Mouse (Mus musculus) gastrocnemius, adult 2 months (tissue): ENCODE results near the gene Calhm2. TPM values are rescaled to one million over a fixed set of nuclear protein-coding genes. Genes with fewer than 3 reads are reported as not detected.
"Not testable (repeated sequence)": the region's sequence is repeated elsewhere in the genome, so short reads cannot be mapped to it uniquely, and the experiment has no call there.

Experiments used
- DNase-seq: peaks from one replicate; pipeline ENCODE4 v3.0.0; 2022
- H3K27ac ChIP-seq: fragments of 200-600 bp; 2 replicates; pipeline ENCODE4 v1.8.1; 2022; ENCODE audit warnings: mild to moderate bottlenecking
- H3K4me3 ChIP-seq: fragments of 200-600 bp; 2 replicates; pipeline ENCODE4 v1.8.1; 2022; ENCODE audit warnings: mild to moderate bottlenecking, moderate library complexity
- CTCF ChIP-seq: fragments of 200-600 bp; IDR thresholded peaks from 2 replicates; pipeline ENCODE4 v1.8.1; 2022; ENCODE audit warnings: antibody characterized with exemption, mild to moderate bottlenecking, moderate library complexity
- intact Hi-C: fragments of 180-260 bp; cut with DNase I; formaldehyde crosslinking; loops from one replicate; pipeline ENCODE4 v1.15.1; 2025
- total RNA-seq, 2 experiments: library from RNA; stranded (reverse); gene quantifications; 2 replicates each; pipeline ENCODE4 v1.2.3; 2021

Gene Calhm2
- total RNA-seq, 2 experiments from 2014 or later: 1.6 to 2.3 TPM

DNA sequence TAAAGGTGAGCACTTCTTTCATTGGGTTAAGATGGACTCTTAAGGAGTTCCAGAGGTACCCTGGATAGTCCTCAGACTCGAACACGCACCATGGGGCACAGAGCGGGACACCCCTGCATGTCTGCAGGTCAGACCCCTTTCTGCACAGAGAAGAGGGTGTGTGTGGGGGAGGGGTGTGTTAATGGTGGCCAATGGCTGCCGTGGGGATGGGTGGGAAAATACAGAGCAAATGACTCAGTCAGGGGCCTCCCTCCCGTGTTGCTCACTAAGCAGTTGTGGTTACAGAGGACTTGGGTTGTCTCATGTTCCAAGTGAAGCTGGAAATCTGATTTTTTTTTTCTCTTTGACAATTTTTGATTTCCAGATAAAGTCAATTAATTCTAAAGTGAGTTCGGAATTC is 4.3 kb upstream of the Calhm2 start:
- intact Hi-C loops: no loop called here
- no peak for DNase-seq
- TF ChIP-seq CTCF: no peak
- H3K27ac ChIP-seq: no peak overlapping the region
- no peak overlapping the region for H3K4me3 ChIP-seq

DNA sequence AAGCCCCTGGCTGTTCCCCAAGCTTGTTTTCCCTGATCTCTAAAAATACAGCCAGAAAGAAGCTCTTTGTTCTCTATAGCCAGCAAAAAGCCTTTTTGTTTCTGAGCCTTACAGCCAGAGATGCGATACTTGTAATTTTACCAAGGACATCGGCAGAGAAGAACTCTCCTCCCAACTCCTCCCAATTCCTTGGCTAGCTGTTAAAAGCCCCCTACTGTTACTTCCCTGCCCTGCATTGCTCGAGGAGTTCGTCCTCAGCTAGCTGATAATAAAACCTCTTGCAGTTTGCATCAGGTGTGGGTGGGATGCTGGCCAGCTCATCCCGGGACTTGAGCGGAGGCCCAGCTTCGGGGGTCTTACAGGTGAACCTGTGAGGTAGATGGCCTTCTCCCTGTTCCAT is 1.5 kb upstream of the Calhm2 start:
- intact Hi-C loops, DNase-seq: not testable (repeated sequence)

DNA sequence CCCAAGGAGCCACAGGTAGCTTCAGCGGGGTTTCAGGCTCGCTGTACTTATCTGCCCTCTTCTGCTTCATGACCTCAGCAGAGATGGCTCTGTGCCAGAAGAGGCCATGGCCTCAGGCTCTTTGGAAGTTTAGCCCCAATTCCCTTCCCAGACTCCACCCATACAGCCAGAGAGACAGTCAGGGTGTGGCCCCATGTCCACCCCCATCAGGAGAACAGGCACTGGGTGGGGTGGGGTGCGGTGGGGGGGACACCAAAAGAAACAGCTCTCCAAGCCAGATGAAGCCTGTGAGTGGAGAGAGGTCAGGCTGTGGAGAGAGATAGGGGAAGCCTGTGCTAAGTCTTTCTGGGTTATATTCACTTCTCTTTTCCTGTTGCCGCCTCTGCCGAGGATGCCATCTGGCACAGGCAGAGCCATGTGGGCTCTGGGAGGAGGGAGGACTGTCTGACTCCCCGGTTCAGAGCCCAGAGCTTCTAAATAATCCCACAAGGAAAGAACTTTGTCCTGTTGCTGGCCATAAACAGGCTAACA is 978 bp downstream of the Calhm2 start:
- peak overlapping the region; percentile 85 for H3K4me3 ChIP-seq
- TF ChIP-seq CTCF: no peak
- peak overlapping the region; percentile 92 for H3K27ac ChIP-seq
- DNase-seq: peak; percentile 81
- intact Hi-C loops: no loop called here

More for the DNA sequence above, 1.5 kb upstream of the Calhm2 start:
- H3K4me3 ChIP-seq, H3K27ac ChIP-seq: not testable (repeated sequence)

DNA sequence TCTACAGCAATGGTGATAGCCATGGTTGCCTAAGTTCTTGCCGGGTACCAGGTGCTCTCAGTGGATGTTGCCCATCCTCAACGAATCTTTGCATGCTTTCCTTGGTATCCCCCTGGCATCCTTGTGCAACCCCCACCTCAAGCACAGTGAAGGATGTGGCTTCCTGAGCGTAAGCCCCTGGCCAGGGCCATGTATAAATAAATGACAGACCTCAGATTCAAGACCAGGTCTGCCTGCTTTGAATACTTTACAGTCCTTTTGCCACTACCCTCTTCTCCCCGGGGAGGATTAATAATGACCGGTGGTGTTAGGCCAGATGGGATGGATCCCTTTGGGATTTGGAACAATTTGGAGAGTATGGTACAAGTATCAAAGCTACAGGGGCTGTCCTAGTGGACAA is 1.9 kb downstream of the Calhm2 start:
- peak; percentile 14 for DNase-seq
- Histone ChIP-seq H3K27ac (peak overlapping the region; percentile 92; the same call in 1 of the 2 replicates), H3K4me3 (peak overlapping the region; percentile 85)
- TF ChIP-seq CTCF: no peak
- intact Hi-C loops: no loop called here

DNA sequence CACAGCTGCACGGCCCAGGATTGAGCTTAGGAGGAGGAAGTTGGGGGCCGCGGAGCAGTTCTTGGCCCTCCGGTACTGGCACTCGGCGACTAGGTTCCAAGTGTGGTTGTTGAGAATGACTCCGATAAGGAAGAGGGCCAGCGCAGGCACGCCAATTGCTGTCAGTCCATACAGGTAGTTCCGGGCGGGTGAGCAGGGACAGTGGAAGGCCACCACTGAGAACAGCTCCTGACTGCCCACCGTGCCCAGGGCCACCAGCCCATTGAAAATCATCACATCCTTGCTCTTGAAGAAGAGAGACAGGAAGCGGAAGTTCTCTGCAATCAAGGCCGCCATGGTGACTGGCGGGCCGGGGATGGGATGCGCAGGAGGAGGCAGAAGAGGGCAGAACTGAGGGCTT is 2.5 kb downstream of the Calhm2 start:
- intact Hi-C loops: no loop called here
- TF ChIP-seq CTCF: no peak
- H3K27ac ChIP-seq: no peak overlapping the region
- no peak overlapping the region for H3K4me3 ChIP-seq
- DNase-seq: peak; percentile 18

DNA sequence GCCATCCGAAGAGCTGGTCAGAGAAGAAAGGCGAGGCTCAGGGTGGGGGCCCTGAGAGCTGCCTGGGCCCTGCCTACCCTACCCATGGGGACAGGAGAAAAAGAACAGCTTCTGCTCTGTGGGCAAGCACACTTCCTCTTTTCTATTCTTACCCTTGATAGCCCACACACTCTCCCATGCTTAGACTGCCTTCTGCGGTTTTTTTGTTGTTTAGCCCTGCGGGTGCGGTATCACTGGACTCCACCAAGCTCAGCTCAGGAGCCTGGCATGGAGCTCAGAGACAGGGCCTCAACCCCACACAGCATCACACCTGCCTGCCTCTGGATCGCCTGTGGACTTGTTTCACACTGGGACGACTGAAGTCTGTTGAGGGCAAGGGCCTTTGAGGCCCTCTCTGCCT is 4.9 kb downstream of the Calhm2 start:
- H3K27ac ChIP-seq: peak overlapping the region; percentile 2; the same call in 1 of the 2 replicates
- peak; percentile 17 for DNase-seq
- TF ChIP-seq CTCF: no peak
- intact Hi-C loops: no loop called here
- no peak overlapping the region for H3K4me3 ChIP-seq

DNA sequence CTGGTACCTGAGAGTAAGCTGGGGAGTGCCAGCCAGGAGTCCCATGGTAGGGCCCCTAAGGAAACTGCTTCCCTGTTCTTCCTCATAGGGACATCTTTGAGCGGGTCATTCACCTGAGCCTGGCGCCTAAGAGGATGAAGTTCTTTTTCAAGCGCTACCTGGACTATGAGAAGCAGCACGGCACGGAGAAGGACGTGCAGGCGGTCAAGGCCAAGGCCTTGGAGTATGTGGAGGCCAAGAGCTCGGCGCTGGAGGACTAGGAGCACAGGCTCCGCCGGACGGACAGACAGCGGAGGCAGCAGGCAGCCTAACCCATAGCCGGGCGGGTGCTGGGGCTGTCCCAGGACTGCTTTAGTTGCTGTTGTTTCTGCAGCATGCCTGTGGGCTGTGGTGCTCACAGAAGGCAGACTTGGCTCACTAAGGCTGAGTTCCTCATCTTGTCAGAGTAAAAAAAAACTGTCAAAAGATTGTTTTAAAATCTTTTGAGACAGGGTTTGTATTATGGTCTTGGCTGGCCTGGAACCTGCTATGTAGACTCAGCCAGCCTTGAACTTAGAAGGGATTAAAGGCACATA is 7.5 kb downstream of the Calhm2 start:
- H3K27ac ChIP-seq: no peak overlapping the region
- intact Hi-C loops: no loop called here
- H3K4me3 ChIP-seq: no peak overlapping the region
- no peak for TF ChIP-seq CTCF
- no peak for DNase-seq

DNA sequence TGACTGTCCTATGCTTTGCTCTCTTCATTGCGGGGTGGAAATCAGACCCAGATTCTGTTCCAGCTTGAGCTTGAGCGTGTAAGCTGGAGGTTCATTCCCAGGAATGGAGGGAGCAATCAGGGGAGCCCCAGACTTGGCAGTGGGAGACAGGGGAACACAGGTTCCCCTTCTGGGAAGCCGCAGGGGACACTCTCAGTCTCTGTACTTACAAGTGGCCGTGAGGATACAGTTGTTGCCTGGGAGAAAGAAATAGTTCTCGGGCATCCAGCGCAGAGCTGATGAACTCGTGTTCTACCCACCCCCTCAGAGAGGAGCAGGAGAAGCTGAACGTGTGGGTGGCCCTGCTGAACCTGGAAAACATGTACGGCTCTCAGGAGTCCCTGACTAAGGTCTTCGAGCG is 9.3 kb downstream of the Calhm2 start:
- no peak overlapping the region for H3K27ac ChIP-seq
- no peak overlapping the region for H3K4me3 ChIP-seq
- no peak for DNase-seq
- intact Hi-C loops: no loop called here
- TF ChIP-seq CTCF: no peak

DNA sequence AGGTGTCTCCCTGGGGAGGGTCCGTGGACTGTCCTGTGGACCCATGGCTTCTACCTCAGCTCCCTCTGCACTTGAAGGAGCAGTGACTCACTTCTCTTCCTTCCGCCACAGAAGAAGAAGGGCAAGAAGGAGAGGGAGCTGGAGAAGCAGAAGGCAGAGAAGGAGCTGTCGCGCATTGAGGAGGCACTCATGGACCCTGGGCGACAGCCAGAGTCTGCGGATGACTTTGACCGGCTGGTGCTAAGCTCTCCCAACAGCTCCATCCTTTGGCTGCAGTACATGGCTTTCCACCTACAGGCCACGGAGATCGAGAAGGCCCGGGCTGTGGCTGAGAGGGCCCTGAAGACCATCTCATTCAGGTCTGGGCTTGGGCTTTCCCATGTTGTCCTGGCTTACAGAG is 9.9 kb downstream of the Calhm2 start:
- TF ChIP-seq CTCF: no peak
- Histone ChIP-seq H3K27ac (no peak overlapping the region), H3K4me3 (no peak overlapping the region)
- no peak for DNase-seq
- intact Hi-C loops: no loop called here

DNA sequence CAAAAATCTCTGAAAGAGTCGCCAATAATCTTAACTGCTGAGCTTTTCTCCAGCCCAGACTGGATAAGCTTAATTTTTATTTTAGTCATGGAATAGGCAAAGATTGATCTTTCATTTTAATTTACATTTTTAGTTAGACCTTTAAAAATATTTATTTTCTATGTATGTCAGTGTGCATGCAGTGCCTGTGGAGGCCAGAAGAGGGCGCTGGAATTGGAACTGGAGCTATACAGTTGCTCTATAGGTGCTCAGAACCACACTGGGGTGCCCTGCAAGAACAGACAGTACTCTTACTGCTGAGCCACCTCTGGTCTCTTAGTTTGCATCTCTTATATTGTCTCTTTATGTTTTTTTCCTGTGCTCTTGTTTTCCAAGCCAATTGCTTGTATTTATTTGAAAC is 15.3 kb downstream of the Calhm2 start:
- peak; percentile 79 for TF ChIP-seq CTCF
- DNase-seq: no peak
- Histone ChIP-seq H3K4me3 (no peak overlapping the region), H3K27ac (no peak overlapping the region)
- intact Hi-C loops: loop anchor here (1.0 kb wide), 1 partner anchor 46 kb away; no protein-coding TSS in a partner anchor

DNA sequence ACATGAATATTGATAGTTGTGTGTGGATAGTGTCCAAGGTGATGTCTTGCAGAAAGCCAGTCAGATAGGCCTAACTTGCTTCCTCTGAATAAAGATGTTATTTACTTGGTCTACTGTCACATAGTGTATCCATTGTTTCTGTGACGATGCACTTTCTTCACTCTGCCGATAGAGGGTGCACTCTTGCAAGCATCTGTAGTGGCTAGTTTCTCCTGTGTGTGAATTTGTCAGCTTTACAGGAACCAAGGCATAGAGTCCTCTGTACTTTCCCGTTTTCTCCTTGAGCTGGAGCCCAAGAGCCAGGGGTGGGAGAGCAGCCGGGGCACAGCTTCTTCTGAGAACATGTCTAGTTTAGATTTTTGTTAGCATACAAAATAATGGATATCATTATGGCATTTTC is 17.0 kb downstream of the Calhm2 start:
- intact Hi-C loops: no loop called here
- Histone ChIP-seq H3K27ac (no peak overlapping the region), H3K4me3 (no peak overlapping the region)
- no peak for DNase-seq
- peak; percentile 80 for TF ChIP-seq CTCF

DNA sequence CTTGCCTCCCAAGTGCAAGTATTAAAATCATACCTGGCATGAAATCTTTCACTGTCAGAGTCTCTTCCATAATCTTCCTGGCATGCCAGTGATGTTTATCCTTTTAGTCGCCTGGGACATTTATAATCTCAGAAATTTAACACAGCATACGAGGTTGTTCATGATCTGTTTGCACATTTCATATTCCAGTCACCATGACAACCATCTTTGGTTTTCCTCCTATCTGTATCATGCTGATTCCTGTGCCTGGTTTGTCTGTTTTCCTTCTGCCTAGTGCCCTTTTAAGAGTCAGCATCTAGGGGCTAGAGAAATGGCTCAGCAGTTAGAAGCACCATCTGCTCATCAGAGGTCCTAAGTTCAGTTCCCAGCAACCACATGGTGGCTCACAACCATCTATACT is 19.5 kb downstream of the Calhm2 start:
- DNase-seq: no peak
- no peak overlapping the region for H3K4me3 ChIP-seq
- intact Hi-C loops: no loop called here

DNA sequence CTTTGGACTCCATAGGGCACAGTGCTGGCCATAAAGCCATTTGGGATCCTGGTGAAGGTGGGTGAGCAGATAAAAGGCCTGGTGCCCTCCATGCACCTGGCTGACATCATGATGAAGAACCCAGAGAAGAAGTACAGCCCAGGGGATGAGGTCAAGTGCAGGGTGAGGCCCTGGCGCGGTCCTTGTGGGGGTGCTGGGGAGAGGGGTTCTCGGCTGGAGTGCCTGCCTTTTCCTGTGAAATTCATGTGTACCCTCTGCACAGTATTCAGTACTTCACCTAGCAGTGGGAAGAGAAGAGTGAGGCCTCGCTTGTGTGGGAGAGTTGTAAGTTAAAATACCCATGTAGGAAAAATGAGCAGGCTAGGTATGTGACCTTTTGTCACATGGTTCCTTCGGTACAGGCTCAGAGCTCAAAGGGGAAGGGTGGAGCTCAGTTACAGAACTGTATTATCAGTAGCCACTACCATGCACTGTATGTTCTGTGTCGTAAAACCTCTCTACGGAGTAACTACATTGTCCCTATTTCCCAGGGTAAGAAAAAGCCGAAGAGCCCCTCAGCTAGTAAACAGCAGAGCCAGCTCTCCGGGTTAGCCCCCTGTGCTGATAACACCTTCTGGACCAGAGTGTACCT is 33.3 kb downstream of the Calhm2 start:
- DNase-seq: no peak
- no peak overlapping the region for H3K4me3 ChIP-seq
- no peak overlapping the region for H3K27ac ChIP-seq
- no peak for TF ChIP-seq CTCF
- intact Hi-C loops: no loop called here

More for the DNA sequence above, 19.5 kb downstream of the Calhm2 start:
- no peak overlapping the region for H3K27ac ChIP-seq
- TF ChIP-seq CTCF: no peak

DNA sequence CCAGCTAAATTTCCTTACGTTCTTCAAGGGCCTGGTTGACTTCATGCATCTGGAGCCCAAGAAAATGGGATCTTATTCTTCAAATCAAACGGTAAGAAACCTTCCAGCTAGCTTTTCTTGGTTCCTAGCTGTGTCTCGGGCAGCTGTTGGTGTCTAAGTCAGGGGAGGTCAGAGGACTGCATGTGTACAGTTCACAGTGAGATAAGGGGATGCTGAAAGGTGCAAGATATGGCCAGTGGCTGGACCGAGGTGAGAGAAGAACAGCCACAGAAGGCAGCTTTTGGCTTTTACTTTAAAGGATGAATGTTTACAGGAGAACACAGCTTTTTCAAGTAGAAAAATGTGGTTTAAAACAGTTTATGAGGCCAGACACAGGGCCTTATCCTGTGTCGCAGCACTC is 37.0 kb downstream of the Calhm2 start:
- intact Hi-C loops: no loop called here
- Histone ChIP-seq H3K4me3 (no peak overlapping the region), H3K27ac (no peak overlapping the region)
- no peak for TF ChIP-seq CTCF
- DNase-seq: no peak
